Mouse (Mus musculus) brain, adult 10 weeks (tissue): ENCODE measurements around the gene Cadm4. TPM values are rescaled to one million over a fixed set of nuclear protein-coding genes. Genes with fewer than 3 reads are reported as not detected.

Source experiments
- polyA plus RNA-seq: library from polyadenylated mRNA; stranded (reverse); fragments of 350-450 nt; fragmentation: Illumina TruSeq; extraction: RNeasy Lipid Tissue Mini Kit (QIAGEN cat#74804); gene quantifications from one replicate; pipeline ENCODE4 v1.2.3, GENCODE M21; 2015; ENCODE audit warnings: low read depth, low replicate concordance

The Cadm4 gene
- polyA plus RNA-seq: 236 TPM

DNA sequence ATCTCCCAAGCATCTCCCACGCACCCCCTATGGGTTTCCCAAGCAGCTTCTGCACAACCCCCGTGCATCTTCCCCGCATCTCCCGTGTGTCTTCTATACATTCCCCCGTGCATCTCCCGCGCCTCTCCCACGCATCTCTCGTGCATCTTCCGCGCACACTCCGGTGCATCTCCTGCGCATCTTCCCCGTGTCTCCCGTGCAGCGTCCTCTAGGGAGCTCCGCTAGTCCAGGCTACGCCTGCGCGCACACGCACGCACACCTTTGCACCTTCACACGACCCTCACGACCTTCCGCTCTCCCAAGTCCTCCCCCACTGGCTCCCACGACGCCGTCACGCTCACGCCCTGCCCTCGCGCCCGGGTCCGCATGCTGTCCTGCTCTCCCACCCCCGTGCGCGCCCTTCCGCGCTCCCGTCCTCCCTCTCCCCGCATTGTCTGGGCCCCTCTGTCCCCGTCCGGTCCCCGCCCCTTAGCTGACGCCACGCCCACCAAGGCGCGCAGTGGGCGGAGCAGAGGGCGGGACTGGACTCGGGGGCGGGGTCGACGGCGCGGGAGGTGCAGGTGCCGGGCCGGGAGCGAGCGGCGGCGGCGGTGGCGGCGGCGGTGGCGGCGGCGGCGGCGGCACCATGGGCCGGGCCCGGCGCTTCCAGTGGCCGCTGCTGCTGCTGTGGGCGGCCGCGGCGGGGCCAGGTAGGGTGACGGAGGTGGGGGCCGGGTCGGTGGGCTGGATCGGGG, at the start of gene Cadm4:
TSS of gene Cadm4 (plus strand) at position 550 of the 734 bp plus-strand sequence.

DNA sequence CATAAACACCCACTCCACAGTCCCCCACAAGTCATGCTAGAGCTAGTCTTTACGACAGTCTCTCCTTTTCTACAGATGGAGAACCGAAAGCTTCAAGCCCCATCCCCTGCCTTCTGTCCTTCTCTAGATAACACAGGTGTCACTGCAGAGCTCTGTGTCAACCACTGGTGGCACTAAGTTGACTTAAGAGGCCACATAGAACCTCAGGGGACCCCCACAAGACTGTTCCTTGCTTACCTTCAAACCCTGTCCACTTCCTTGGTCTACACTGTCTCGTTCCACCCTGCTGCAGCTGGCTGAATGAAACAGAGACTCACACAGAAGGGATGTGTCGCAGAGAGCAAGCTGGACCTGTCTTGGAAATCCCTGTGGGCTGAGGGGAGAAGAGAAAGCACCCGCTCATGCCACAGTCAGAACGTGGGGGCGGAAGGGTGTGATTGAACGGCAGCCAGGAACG, 29.9 kb upstream of the Cadm4 start, which contains the start of gene Irgc1:
TSS of gene Irgc1 (minus strand) at position 443 of the 457 bp plus-strand sequence.

DNA sequence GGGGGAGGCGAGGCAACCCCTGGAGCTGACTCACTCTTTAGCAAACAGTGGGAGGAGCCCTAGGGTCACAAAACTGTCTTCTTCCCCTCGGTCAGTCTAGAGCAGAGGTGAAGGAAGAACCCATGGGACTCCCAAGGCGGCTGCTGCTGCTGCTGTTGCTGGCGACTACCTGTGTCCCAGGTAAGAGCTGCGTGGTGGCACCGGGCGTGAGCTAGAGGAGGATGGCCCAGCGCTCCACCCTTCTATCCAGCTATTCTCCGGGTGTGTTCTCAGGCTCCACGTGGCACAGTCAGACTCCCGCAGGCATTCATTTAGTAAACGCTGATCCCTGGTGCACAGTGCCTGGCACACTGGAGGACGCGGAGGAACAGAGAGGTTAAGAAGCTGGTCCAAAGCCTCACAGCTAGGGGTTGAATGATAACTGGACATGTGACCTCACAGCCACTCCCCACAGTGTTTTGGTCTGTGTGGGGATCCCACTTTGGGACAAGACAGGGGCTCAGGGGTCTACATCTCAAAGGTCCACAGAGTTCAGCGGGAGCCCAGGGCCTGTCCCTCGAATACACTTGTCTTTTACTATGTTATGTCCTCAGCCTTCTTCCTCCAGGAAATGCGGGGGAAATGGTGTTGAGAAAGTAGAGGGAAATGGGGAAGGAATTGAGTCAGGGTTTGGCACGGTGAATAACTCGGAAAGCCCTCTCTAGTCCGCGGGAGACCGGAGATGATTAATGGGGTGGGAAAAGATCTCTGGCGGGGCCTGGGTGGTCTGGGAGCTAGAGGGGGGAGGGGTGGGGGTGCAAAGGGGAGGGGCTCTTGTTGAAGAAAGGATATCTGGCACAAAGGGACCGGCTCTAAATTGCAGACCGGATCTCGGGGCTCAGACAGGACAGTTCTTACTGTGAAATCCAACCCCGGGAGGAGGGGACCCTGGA, 19.2 kb upstream of the Cadm4 start, which contains the start of gene Plaur:
TSS of gene Plaur (plus strand) at position 97 of the 932 bp plus-strand sequence.

DNA sequence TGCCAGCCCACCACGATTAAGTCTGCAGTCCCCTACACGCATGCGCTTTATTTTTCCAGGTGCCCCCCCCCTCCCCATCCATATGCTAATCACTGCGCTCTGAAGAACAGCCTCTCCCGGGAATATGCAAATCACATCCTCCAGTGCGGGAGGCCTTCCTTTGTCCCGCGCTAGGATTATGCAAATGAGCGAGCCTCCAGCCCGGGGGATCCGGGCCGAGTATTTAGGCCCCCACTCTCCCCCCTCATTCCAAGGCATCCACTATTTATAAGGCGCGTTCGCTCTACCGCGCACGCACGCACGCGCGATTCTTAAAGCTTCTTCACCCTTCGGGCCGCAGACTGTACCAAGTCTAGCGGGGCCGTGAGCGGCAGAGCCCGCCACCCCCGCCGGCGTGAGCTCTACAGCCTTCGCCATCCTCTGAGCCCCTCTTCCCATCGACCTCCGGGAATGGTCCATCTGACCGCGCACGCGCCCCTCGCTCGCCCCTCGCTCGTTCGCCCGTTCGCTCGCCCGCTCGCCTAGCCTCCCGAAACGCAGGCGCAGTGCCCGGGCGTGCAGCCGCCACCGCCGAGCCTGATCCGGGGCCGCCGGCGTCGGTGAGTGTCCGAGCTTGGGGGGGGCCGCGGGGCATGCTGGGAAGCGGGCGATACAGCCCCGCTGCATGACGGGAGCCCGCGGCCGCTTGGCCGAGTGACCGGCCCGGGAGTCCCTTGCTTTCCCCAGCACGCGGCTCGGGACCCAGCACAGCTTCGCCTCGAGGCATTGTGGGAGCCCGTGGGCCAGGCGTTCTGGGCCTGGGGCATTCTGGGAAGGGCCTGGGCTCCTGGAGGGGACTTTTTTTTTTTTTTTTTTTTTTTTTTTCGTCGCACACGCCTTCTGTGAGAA, 25.3 kb downstream of the Cadm4 start, which contains the start of gene Zfp428:
TSS of gene Zfp428 (plus strand) at position 169 of the 888 bp plus-strand sequence.

DNA sequence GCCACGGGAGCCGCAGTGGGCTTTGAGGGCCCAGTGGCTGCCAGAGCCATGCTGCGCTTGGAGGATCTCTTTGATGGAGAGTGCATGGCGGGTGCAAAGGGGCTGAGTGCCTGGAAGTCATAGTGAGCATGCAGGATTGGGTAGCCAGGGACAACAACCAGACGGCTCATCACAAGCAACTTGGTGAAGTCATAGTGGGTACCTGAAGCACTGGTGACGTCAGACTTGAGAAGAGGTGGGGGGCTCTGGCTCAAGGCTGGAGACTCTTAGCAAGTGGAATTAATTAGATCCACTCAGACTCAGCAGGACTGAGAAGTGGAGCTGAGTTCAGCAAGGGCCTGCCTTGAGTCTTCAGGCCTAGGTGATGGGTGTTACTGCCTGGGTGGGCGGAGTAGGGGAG, 30.5 kb downstream of the Cadm4 start, which contains the start of gene AC161166.1:
TSS of gene AC161166.1 (minus strand) at position 101 of the 400 bp plus-strand sequence.

DNA sequence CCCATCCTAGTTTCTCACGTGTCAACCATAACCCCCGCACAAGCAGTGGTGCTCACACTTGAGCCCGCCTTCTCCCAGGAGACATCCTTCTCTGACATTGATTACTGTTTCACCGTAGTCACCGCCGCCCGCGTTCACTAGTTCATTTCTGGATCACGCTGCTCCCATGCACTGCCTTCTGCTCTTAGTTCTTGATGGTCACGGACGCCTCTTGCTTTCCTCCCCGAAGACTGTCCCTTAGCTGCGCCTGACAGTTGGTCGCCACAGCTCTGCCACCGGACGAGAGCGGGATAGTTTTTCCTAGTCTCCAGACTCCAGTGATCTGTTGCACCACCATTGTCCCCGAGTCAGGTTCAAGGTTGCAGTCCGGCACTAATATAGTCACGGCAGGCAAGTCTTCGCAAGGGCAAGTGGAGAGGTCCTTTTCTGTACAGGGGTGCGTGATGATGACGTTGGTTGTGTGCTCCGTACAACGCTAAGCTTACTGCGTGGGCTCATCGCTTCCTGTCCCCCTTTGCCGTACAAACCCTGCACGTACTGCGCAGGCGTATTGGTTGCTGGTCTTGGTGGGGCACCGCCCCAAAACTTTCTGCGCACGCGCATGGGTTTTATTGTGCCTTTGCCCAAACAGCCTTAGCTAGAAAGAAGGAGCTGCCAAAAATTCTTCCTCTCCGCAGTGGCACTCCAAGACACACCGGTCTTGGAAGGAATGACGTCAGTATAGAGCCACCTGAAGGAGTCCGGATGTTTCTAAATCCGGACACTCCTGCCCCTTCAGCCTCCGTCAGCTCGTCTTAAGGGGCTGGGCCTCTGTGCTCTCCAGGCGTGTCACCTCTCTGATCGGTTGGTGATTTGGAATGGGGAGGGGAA, 48.5 kb downstream of the Cadm4 start, which contains the start of gene Irgq:
TSS of gene Irgq (plus strand) at position 628 of the 870 bp plus-strand sequence.

DNA sequence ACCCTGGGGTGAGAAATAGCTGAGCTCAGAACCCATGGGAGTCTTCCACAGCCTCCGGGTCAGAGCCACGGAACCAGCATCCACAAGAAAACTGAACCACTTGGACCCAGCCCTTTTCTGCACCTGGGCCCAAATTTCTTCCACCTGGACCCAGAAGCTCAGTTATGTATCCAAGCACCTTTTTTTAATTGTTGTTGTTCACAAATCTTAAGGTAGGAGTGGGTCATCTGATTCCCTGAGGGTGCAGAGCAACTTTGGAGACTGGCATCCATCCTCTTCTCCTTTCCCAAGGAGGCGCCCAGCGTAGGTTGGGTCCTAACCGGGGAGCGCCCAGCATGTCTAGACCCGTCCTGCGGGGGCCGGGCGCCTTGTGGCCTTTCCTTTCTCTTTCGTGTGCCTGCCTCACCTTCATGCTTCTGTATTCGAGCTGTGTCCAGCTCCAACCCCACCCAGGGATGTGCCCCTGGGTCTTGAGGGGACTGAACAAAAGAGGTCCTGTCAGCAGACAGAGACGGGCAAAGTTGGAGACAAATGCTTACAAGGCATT, 64.3 kb downstream of the Cadm4 start, which contains the start of the genes Pinlyp and Xrcc1:
TSS of gene Pinlyp (minus strand) at position 51 of the 547 bp plus-strand sequence.
TSS of gene Xrcc1 (plus strand) at position 222 of the 547 bp plus-strand sequence.

Other genes starting within 250 kb of the Cadm4 start
- gene Zfp109, start 244.5 kb upstream of the Cadm4 start, polyA plus RNA-seq: 6.1 TPM
- gene Zfp108, start 227.2 kb upstream of the Cadm4 start, polyA plus RNA-seq: 6.8 TPM
- 8.8 TPM for gene Zfp93, start 211.6 kb upstream of the Cadm4 start, polyA plus RNA-seq
- gene Zfp61, start 180.8 kb upstream of the Cadm4 start, polyA plus RNA-seq: 22.7 TPM
- 17.8 TPM for gene Zfp94, start 165.4 kb upstream of the Cadm4 start, polyA plus RNA-seq
- not detected for gene Tescl, start 148.1 kb upstream of the Cadm4 start, polyA plus RNA-seq
- not detected for gene Lypd5, start 132.8 kb upstream of the Cadm4 start, polyA plus RNA-seq
- not detected for gene Kcnn4, start 111.8 kb upstream of the Cadm4 start, polyA plus RNA-seq
- 32.4 TPM for gene Smg9, start 82.4 kb upstream of the Cadm4 start, polyA plus RNA-seq
- gene Irgc1, start 29.7 kb upstream of the Cadm4 start, polyA plus RNA-seq: not detected
- gene Plaur, start 19.5 kb upstream of the Cadm4 start, polyA plus RNA-seq: 0.91 TPM
- gene Zfp428, start 25.0 kb downstream of the Cadm4 start, polyA plus RNA-seq: 43.4 TPM
- not detected for gene AC161166.1, start 30.4 kb downstream of the Cadm4 start, polyA plus RNA-seq
- gene Irgq, start 48.7 kb downstream of the Cadm4 start, polyA plus RNA-seq: 40.0 TPM
- not detected for gene Pinlyp, start 64.1 kb downstream of the Cadm4 start, polyA plus RNA-seq
- gene Xrcc1, start 64.3 kb downstream of the Cadm4 start, polyA plus RNA-seq: 29.4 TPM
- gene Ethe1, start 105.5 kb downstream of the Cadm4 start, polyA plus RNA-seq: 18.0 TPM
- gene Zfp575, start 105.6 kb downstream of the Cadm4 start, polyA plus RNA-seq: 4.9 TPM
- gene Phldb3, start 128.7 kb downstream of the Cadm4 start, polyA plus RNA-seq: not detected
- not detected for gene Lypd3, start 154.5 kb downstream of the Cadm4 start, polyA plus RNA-seq
- not detected for gene Tex101, start 194.7 kb downstream of the Cadm4 start, polyA plus RNA-seq
- gene BC049730, start 227.2 kb downstream of the Cadm4 start, polyA plus RNA-seq: not detected
- gene Gm4763, start 244.9 kb downstream of the Cadm4 start, polyA plus RNA-seq: not detected